Mouse (Mus musculus) CH12.LX (cell line): ENCODE results near the gene Sptb. TPM values are rescaled to one million over a fixed set of nuclear protein-coding genes. Genes with fewer than 3 reads are reported as not detected.

Experiments used
- DNase-seq: peaks from one replicate; pipeline ENCODE4 v3.0.0-alpha.2; 2013; ENCODE audit errors: extremely low read depth
- H3K27ac ChIP-seq: 2 replicates; pipeline ENCODE4 v1.5.1; 2012; ENCODE audit warnings: low read depth, mild to moderate bottlenecking, control low read depth, moderate library complexity; ENCODE audit not compliant: insufficient read depth
- H3K27me3 ChIP-seq: replicated peaks from 2 replicates; pipeline ENCODE3; 2012; ENCODE audit warnings: inconsistent platforms
- H3K36me3 ChIP-seq, 2 experiments: replicated peaks in 1 of 2; 2 replicates each; pipeline versions ENCODE3 to v1.6.1; 2012; ENCODE audit warnings: inconsistent platforms in 1 of 2, low read length in 1 of 2, mild to moderate bottlenecking in 1 of 2, mixed read lengths in 1 of 2, moderate library complexity in 1 of 2; ENCODE audit not compliant: control insufficient read depth in 1 of 2, insufficient read depth in 1 of 2
- H3K4me1 ChIP-seq, 2 experiments: 2 replicates each; pipeline ENCODE4 v1.6.1; 2012; ENCODE audit warnings: inconsistent platforms in 1 of 2, moderate library complexity in 1 of 2; ENCODE audit not compliant: insufficient read depth in 2 of 2, control insufficient read depth in 1 of 2
- H3K4me2 ChIP-seq: 2 replicates; pipeline ENCODE4 v1.6.1; 2012; ENCODE audit warnings: low read depth, mild to moderate bottlenecking, control low read depth; ENCODE audit not compliant: poor library complexity, insufficient read depth, severe bottlenecking
- H3K4me3 ChIP-seq, 3 experiments: fragments of 150-350 bp in 1 of 3; sonication (generic) in 1 of 3; replicated peaks in 1 of 3; 2 replicates each; pipeline versions ENCODE3 to v1.5.1; 2011 to 2012; ENCODE audit warnings: low read depth in 2 of 3, low read length in 2 of 3, mild to moderate bottlenecking in 2 of 3, moderate library complexity in 2 of 3, control low read depth in 1 of 3, improper control_type of control experiment in 1 of 3, inconsistent platforms in 1 of 3, mixed read lengths in 1 of 3; ENCODE audit not compliant: poor library complexity in 1 of 3
- H3K79me2 ChIP-seq: replicated peaks from 2 replicates; pipeline ENCODE4 v1.6.1; 2012; ENCODE audit warnings: mild to moderate bottlenecking, moderate library complexity; ENCODE audit not compliant: control insufficient read depth, poor library complexity, insufficient read depth, severe bottlenecking; ENCODE audit errors: extremely low read depth
- H3K9ac ChIP-seq: 2 replicates; pipeline ENCODE4 v1.6.1; 2012; ENCODE audit warnings: low read depth, mild to moderate bottlenecking, control low read depth, moderate library complexity; ENCODE audit not compliant: insufficient read depth
- H3K9me3 ChIP-seq: replicated peaks from 2 replicates; pipeline ENCODE3; 2012; ENCODE audit warnings: low read length, inconsistent platforms, mixed read lengths
- BHLHE40 ChIP-seq: IDR thresholded peaks from 2 replicates; pipeline ENCODE4 v1.6.1; 2011; ENCODE audit warnings: mild to moderate bottlenecking, low read depth, low read length, improper control_type of control experiment
- CHD1 ChIP-seq: IDR thresholded peaks from 2 replicates; pipeline ENCODE4 v1.6.1; 2012; ENCODE audit warnings: low read depth, low read length, improper control_type of control experiment, inconsistent platforms
- ELF1 ChIP-seq: IDR thresholded peaks from 2 replicates; pipeline ENCODE4 v1.6.1; 2014; ENCODE audit warnings: low read depth, mild to moderate bottlenecking, inconsistent platforms, low read length, improper control_type of control experiment
- GABPA ChIP-seq: IDR thresholded peaks from 2 replicates; pipeline ENCODE4 v1.6.1; 2012; ENCODE audit warnings: low read depth, low read length, improper control_type of control experiment, inconsistent platforms; ENCODE audit not compliant: insufficient replicate concordance
- IRF4 ChIP-seq: IDR thresholded peaks from 2 replicates; pipeline ENCODE4 v1.6.1; 2014; ENCODE audit warnings: low read depth, mild to moderate bottlenecking, inconsistent platforms, low read length, improper control_type of control experiment
- JUN ChIP-seq: IDR thresholded peaks from 2 replicates; pipeline ENCODE4 v1.6.1; 2011; ENCODE audit warnings: low read depth, mild to moderate bottlenecking, low read length, improper control_type of control experiment, moderate library complexity; ENCODE audit not compliant: insufficient read depth
- JUND ChIP-seq: conservative IDR thresholded peaks from 2 replicates; pipeline ENCODE4 v1.6.1; 2011; ENCODE audit warnings: low read depth, low read length, improper control_type of control experiment
- KAT2A ChIP-seq: IDR thresholded peaks from 2 replicates; pipeline ENCODE4 v1.6.1; 2012; ENCODE audit warnings: low read length, improper control_type of control experiment, inconsistent platforms; ENCODE audit not compliant: insufficient replicate concordance
- MAFK ChIP-seq: IDR thresholded peaks from 2 replicates; pipeline ENCODE4 v1.6.1; 2011; ENCODE audit warnings: low read length, improper control_type of control experiment; ENCODE audit not compliant: insufficient replicate concordance
- MAX ChIP-seq: IDR thresholded peaks from 2 replicates; pipeline ENCODE4 v1.6.1; 2011; ENCODE audit warnings: low read length, improper control_type of control experiment
- MAZ ChIP-seq: IDR thresholded peaks from 2 replicates; pipeline ENCODE4 v1.6.1; 2012; ENCODE audit warnings: low read depth, mild to moderate bottlenecking, inconsistent platforms, low read length, improper control_type of control experiment, moderate library complexity
- MEF2A ChIP-seq: IDR thresholded peaks from 2 replicates; pipeline ENCODE4 v1.6.1; 2014; ENCODE audit warnings: low read depth, mild to moderate bottlenecking, inconsistent platforms, low read length, improper control_type of control experiment, borderline replicate concordance
- MXI1 ChIP-seq: IDR thresholded peaks from 2 replicates; pipeline ENCODE4 v1.6.1; 2011; ENCODE audit warnings: mild to moderate bottlenecking, low read depth, low read length, improper control_type of control experiment
- MYC ChIP-seq: IDR thresholded peaks from 2 replicates; pipeline ENCODE4 v1.6.1; 2011; ENCODE audit warnings: low read depth, mild to moderate bottlenecking, improper control_type of control experiment, low read length
- NRF1 ChIP-seq: IDR thresholded peaks from 2 replicates; pipeline ENCODE4 v1.6.1; 2014; ENCODE audit warnings: low read depth, mild to moderate bottlenecking, inconsistent platforms, low read length, improper control_type of control experiment, moderate library complexity
- RCOR1 ChIP-seq: conservative IDR thresholded peaks from 2 replicates; pipeline ENCODE4 v1.6.1; 2012; ENCODE audit warnings: low read depth, mild to moderate bottlenecking, inconsistent platforms, low read length, improper control_type of control experiment
- SIN3A ChIP-seq: IDR thresholded peaks from 2 replicates; pipeline ENCODE4 v1.6.1; 2012; ENCODE audit warnings: low read length, improper control_type of control experiment, inconsistent platforms
- TBP ChIP-seq: conservative IDR thresholded peaks from 2 replicates; pipeline ENCODE4 v1.6.1; 2011; ENCODE audit warnings: low read depth, low read length, improper control_type of control experiment
- TCF12 ChIP-seq: IDR thresholded peaks from 2 replicates; pipeline ENCODE4 v1.6.1; 2014; ENCODE audit warnings: low read depth, mild to moderate bottlenecking, inconsistent platforms, low read length, improper control_type of control experiment
- UBTF ChIP-seq: IDR thresholded peaks from 2 replicates; pipeline ENCODE4 v1.6.1; 2012; ENCODE audit warnings: low read depth, mild to moderate bottlenecking, inconsistent platforms, low read length, improper control_type of control experiment, moderate library complexity
- ZC3H11A ChIP-seq: IDR thresholded peaks from 2 replicates; pipeline ENCODE4 v1.6.1; 2012; ENCODE audit warnings: low read depth, mild to moderate bottlenecking, inconsistent platforms, low read length, improper control_type of control experiment
- ZMIZ1 ChIP-seq: IDR thresholded peaks from 2 replicates; pipeline ENCODE4 v1.6.1; 2012; ENCODE audit warnings: low read depth, mild to moderate bottlenecking, inconsistent platforms, low read length, improper control_type of control experiment
- ZNF384 ChIP-seq: IDR thresholded peaks from 2 replicates; pipeline ENCODE4 v1.6.1; 2012; ENCODE audit warnings: low read depth, low read length, improper control_type of control experiment, inconsistent platforms
- dilution Hi-C: fragments of 300-500 bp; cut with MboI; formaldehyde crosslinking; loops from 2 replicates; pipeline ENCODE4 v1.14.3; 2020; ENCODE audit warnings: low sequenced_read_pairs; ENCODE audit not compliant: extremely low pct_unique_long_range_greater_than_20kb, extremely low pct_ligation_motif_present
- in situ Hi-C: fragments of 300-500 bp; cut with MboI; formaldehyde crosslinking; loops from 3 replicates; pipeline ENCODE4 v1.14.3; 2019; ENCODE audit warnings: low sequenced_read_pairs, low pct_ligation_motif_present, low pct_unique_long_range_greater_than_20kb, mixed read lengths
- polyA plus RNA-seq: library from polyadenylated mRNA; unstranded; fragments of >175 nt; gene quantifications from 2 replicates; pipeline ENCODE4 v1.2.1, GENCODE M21; 2012; ENCODE audit warnings: low read depth; ENCODE audit not compliant: insufficient read length
- total RNA-seq, 2 experiments: library from RNA; depleted of rRNA; stranded (reverse); fragments of 300-350 nt in 1 of 2; fragments of >200 nt in 1 of 2; gene quantifications; 2 replicates each; pipeline ENCODE4 v1.2.3; 2012 to 2014

Gene Sptb
- total and polyA plus RNA-seq, 3 experiments, result 0.03 to 0.04 (median 0.04) TPM

DNA sequence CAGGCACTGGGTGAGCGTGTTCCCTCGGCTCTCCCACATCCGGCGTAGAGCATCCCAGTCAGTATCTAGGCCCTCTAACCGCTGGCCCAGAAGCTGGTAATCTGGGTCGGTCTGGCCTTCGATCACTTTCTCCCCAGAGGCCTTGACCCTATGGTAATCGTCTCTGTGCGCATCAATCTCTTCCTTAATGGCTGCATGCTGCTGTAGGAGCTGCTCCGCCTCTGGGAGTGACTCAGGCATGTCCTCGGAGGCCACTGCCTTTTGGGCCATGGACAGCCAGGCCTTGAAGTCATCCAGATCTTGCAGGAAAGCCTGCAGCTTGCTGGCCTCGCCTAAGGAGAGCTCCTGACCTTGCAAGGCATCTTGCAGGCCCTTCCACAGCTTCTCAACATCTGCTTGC is 97.7 kb downstream of the Sptb start:
- peaks cover 11% of the 10 kb centered on the region in 2 experiments for H3K4me1 ChIP-seq
- dilution Hi-C loops, result no loop called here
- H3K4me2 ChIP-seq, result no peak overlapping the region
- H3K36me3 ChIP-seq, result no peaks in the 10 kb centered on the region
- H3K9ac ChIP-seq, result no peak overlapping the region
- no peak for DNase-seq
- H3K4me3 ChIP-seq, result no peak overlapping the region
- no peaks in the 10 kb centered on the region for H3K9me3 ChIP-seq
- in situ Hi-C loops, result no loop called here
- H3K27ac ChIP-seq, result no peak overlapping the region
- TF ChIP-seq ZMIZ1, result no peak
- TF ChIP-seq RCOR1, result no peak
- no peak for TF ChIP-seq ZNF384
- TF ChIP-seq BHLHE40, result no peak
- TF ChIP-seq MAX, result no peak
- no peak for TF ChIP-seq SIN3A
- TF ChIP-seq, all 38 proteins: peak for 0
- H3K27me3 ChIP-seq, result peaks cover 9% of the 10 kb centered on the region
- H3K79me2 ChIP-seq, result no peaks in the 10 kb centered on the region

DNA sequence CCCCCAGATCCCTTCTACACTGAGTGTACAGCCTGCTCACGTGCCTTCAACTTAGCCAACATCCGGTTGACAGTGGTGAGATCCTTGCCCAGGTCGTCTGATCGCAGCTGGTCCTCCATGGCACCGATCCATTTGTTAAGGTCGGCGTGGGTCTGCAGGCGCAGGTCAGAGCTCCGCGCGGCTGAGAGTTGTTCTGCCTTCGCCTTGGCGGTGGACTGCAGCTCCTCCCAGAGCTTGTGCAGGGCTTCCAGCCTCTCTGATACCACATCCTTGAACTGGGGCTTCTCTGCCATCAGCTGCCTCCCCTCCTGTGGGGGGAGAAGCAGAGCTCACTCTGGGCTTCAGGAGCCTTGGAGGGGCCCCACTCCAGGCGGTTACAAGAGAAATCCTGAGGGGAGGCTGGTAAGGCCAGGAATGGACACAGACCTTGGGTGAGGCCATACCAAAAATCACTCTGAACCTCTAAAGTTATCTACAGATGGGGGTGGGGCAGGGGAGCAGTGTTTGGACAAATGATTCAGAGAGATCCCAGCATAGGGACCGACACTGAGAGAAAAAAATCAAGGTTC is 101.3 kb downstream of the Sptb start:
- no peaks in the 10 kb centered on the region for H3K36me3 ChIP-seq
- H3K27ac ChIP-seq, result no peak overlapping the region
- no peaks in the 10 kb centered on the region for H3K9me3 ChIP-seq
- H3K4me3 ChIP-seq, result no peak overlapping the region
- in situ Hi-C loops, result no loop called here
- dilution Hi-C loops, result no loop called here
- no peak overlapping the region for H3K9ac ChIP-seq
- peaks cover 5 to 6% of the 10 kb centered on the region in 2 experiments for H3K4me1 ChIP-seq
- H3K27me3 ChIP-seq, result peaks cover 20% of the 10 kb centered on the region
- H3K79me2 ChIP-seq, result no peaks in the 10 kb centered on the region
- H3K4me2 ChIP-seq, result no peak overlapping the region
- no peak for DNase-seq
- no peak for TF ChIP-seq MAX
- TF ChIP-seq NRF1, result no peak
- TF ChIP-seq TCF12, result no peak
- TF ChIP-seq ZMIZ1, result no peak
- TF ChIP-seq MXI1, result no peak

DNA sequence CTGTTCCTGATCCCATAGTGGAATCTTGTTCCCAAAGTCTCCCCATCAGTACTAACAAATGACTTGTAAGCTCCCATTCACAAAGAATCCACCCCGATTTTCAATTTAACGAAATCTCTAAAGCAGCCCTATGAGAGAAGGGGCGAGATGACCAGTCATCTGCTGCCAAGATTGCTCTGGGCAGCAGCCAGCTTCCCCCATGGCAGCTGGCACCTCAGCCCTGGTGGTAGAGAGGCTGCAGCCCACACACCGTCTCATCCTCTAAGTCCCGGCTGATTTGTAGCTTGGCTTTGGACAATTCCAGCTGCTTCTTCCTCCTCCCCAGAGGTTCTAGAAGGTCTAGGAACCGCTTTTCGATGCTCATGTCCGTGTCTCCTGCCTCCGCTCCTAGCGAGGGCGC is 102.1 kb downstream of the Sptb start:
- no peak overlapping the region for H3K4me2 ChIP-seq
- no peak for TF ChIP-seq ELF1
- TF ChIP-seq RCOR1, result no peak
- TF ChIP-seq ZC3H11A, result no peak
- TF ChIP-seq MAZ, result no peak
- TF ChIP-seq UBTF, result no peak
- TF ChIP-seq TBP, result no peak
- no peak for TF ChIP-seq CHD1
- no peak for TF ChIP-seq MAFK
- TF ChIP-seq JUND, result no peak
- TF ChIP-seq IRF4, result no peak
- TF ChIP-seq KAT2A, result no peak
- TF ChIP-seq JUN, result no peak
- TF ChIP-seq MYC, result no peak
- no peak for TF ChIP-seq GABPA
- no peak for TF ChIP-seq MAX
- TF ChIP-seq MEF2A, result no peak
- DNase-seq, result no peak
- H3K36me3 ChIP-seq, result no peaks in the 10 kb centered on the region
- no peaks in the 10 kb centered on the region for H3K9me3 ChIP-seq
- no peak overlapping the region for H3K4me3 ChIP-seq
- no peak overlapping the region for H3K9ac ChIP-seq
- dilution Hi-C loops, result no loop called here
- H3K79me2 ChIP-seq, result no peaks in the 10 kb centered on the region
- H3K27me3 ChIP-seq, result peaks cover 24% of the 10 kb centered on the region
- in situ Hi-C loops, result no loop called here
- no peak overlapping the region for H3K27ac ChIP-seq
- no peaks in the 10 kb centered on the region for H3K4me1 ChIP-seq
